Mouse (Mus musculus): Measurements from ENCODE around the gene Wdr63. TPM values are rescaled to one million over a fixed set of nuclear protein-coding genes. Genes with fewer than 3 reads are reported as not detected.
A peak's percentile ranks its signal among the peaks of the same experiment; 100 is the strongest.

Wdr63 gene
- polyA plus RNA-seq, 1 experiment from 2014 or later, result not detected

GRCm38 (mm10) chr3:146122125-146122420 is 14.1 kb upstream of the Wdr63 start:
- no peak overlapping the region for H3K27ac ChIP-seq
- H3K4me3 ChIP-seq (replicated peaks), result no peak overlapping the region; the same call in 1 of the 2 replicates

GRCm38 (mm10) chr3:146121310-146122124 is 13.6 kb upstream of the Wdr63 start:
- Histone ChIP-seq H3K27ac (peak overlapping the region; percentile 59), H3K9me3 (no peaks in the 10 kb centered on the region)

More at GRCm38 (mm10) chr3:146122125-146122420, 14.1 kb upstream of the Wdr63 start:
- Histone ChIP-seq H3K4me2 (peak overlapping the region; percentile 53), H3K36me3 (no peaks in the 10 kb centered on the region), H3K9ac (replicated peaks) (0 out of 2 replicates have a peak overlapping the region, but pooled peaks have one; percentile 47), H3K9me3 (no peaks in the 10 kb centered on the region), H3K4me1 (replicated peaks) (peaks cover 21% of the 10 kb centered on the region), H3K27me3 (peaks cover 15% of the 10 kb centered on the region)
- WGBS, result 40% methylated on average over 3 of the region's 3 CpGs
- ATAC-seq (ENCODE audit: insufficient number of reproducible peaks, insufficient read depth, low FRiP score, low TSS enrichment, low read depth), result no peak

GRCm38 (mm10) chr3:146117997-146118457 is 10.1 kb upstream of the Wdr63 start:
- no peak overlapping the region for H3K27ac ChIP-seq
- peaks cover 22% of the 10 kb centered on the region for H3K4me1 ChIP-seq (replicated peaks)
- no peak for ATAC-seq (ENCODE audit: insufficient number of reproducible peaks, insufficient read depth, low FRiP score, low TSS enrichment, low read depth)
- H3K36me3 ChIP-seq, result no peaks in the 10 kb centered on the region
- H3K9me3 ChIP-seq, result no peaks in the 10 kb centered on the region
- no peak overlapping the region for H3K4me3 ChIP-seq (replicated peaks)
- H3K9ac ChIP-seq (replicated peaks), result no peak overlapping the region
- 60% methylated on average over 9 of the region's 9 CpGs for WGBS
- H3K4me2 ChIP-seq, result peak overlapping the region; percentile 67
- peaks cover 23% of the 10 kb centered on the region for H3K27me3 ChIP-seq

More at GRCm38 (mm10) chr3:146121310-146122124, 13.6 kb upstream of the Wdr63 start:
- Histone ChIP-seq H3K36me3 (no peaks in the 10 kb centered on the region), H3K4me2 (peak overlapping the region; percentile 53), H3K9ac (replicated peaks) (peak overlapping the region; percentile 47), H3K4me1 (replicated peaks) (peaks cover 22% of the 10 kb centered on the region), H3K4me3 (replicated peaks) (peak overlapping the region; percentile 26), H3K27me3 (peaks cover 20% of the 10 kb centered on the region)
- no peak for ATAC-seq (ENCODE audit: insufficient number of reproducible peaks, insufficient read depth, low FRiP score, low TSS enrichment, low read depth)
- WGBS, result 9% methylated on average over 25 of the region's 25 CpGs

- peak within 1 kb of the TSS; percentile 47 for H3K9ac ChIP-seq (replicated peaks)
- 9% methylated on average over 35 of the region's 35 CpGs for WGBS
These were observed 9.5 kb upstream of the Wdr63 start, which contains the start of gene Mcoln3 for GRCm38 (mm10) chr3:146117258-146117996. Gene Mcoln3 (plus strand): TSS chr3:146117450.

GRCm38 (mm10) chr3:146110916-146111315 is 3.0 kb upstream of the Wdr63 start:
- H3K9ac ChIP-seq (replicated peaks), result no peak overlapping the region
- no peak overlapping the region for H3K4me3 ChIP-seq (replicated peaks)
- WGBS, result 79% methylated on average over 6 of the region's 6 CpGs
- no peak overlapping the region for H3K27ac ChIP-seq
- no peak overlapping the region for H3K4me2 ChIP-seq
- H3K27me3 ChIP-seq, result peaks cover 9% of the 10 kb centered on the region; the same call in 1 of the 2 replicates
- H3K36me3 ChIP-seq, result no peaks in the 10 kb centered on the region
- no peak for ATAC-seq (ENCODE audit: insufficient number of reproducible peaks, insufficient read depth, low FRiP score, low TSS enrichment, low read depth)
- H3K9me3 ChIP-seq, result peaks cover 5% of the 10 kb centered on the region; the same call in 1 of the 2 replicates
- H3K4me1 ChIP-seq (replicated peaks), result no peaks in the 10 kb centered on the region

More at GRCm38 (mm10) chr3:146117258-146117996, 9.5 kb upstream of the Wdr63 start, which contains the start of gene Mcoln3:
- no peak for ATAC-seq (ENCODE audit: insufficient number of reproducible peaks, insufficient read depth, low FRiP score, low TSS enrichment, low read depth)
- peak within 1 kb of the TSS; percentile 67 for H3K4me2 ChIP-seq
- H3K27me3 ChIP-seq, result peaks cover 23% of the 10 kb centered on the region
- H3K9me3 ChIP-seq, result no peaks in the 10 kb centered on the region
- peak within 1 kb of the TSS; percentile 36 for H3K4me3 ChIP-seq (replicated peaks)
- no peaks in the 10 kb centered on the region for H3K36me3 ChIP-seq
- H3K27ac ChIP-seq, result no peak within 1 kb of the TSS
- peaks cover 22% of the 10 kb centered on the region for H3K4me1 ChIP-seq (replicated peaks)

GRCm38 (mm10) chr3:146110358-146110757 is 2.4 kb upstream of the Wdr63 start:
- H3K9ac ChIP-seq (replicated peaks), result no peak overlapping the region
- no peaks in the 10 kb centered on the region for H3K4me1 ChIP-seq (replicated peaks)
- peaks cover 5% of the 10 kb centered on the region; the same call in 1 of the 2 replicates for H3K9me3 ChIP-seq
- 68% methylated on average over 2 of the region's 2 CpGs for WGBS
- peaks cover 9% of the 10 kb centered on the region; the same call in 1 of the 2 replicates for H3K27me3 ChIP-seq
- no peak for ATAC-seq (ENCODE audit: insufficient number of reproducible peaks, insufficient read depth, low FRiP score, low TSS enrichment, low read depth)
- no peak overlapping the region for H3K4me2 ChIP-seq
- H3K4me3 ChIP-seq (replicated peaks), result no peak overlapping the region
- H3K27ac ChIP-seq, result no peak overlapping the region
- no peaks in the 10 kb centered on the region for H3K36me3 ChIP-seq

- H3K4me3 ChIP-seq (replicated peaks), result no peak overlapping the region
- WGBS, result 74% methylated on average over 2 of the region's 2 CpGs
- no peak overlapping the region for H3K27ac ChIP-seq
- no peaks in the 10 kb centered on the region for H3K4me1 ChIP-seq (replicated peaks)
- H3K9me3 ChIP-seq, result peaks cover 5% of the 10 kb centered on the region; the same call in 1 of the 2 replicates
- no peak for ATAC-seq (ENCODE audit: insufficient number of reproducible peaks, insufficient read depth, low FRiP score, low TSS enrichment, low read depth)
- H3K36me3 ChIP-seq, result no peaks in the 10 kb centered on the region
- no peak overlapping the region for H3K4me2 ChIP-seq
- H3K9ac ChIP-seq (replicated peaks), result no peak overlapping the region
- H3K27me3 ChIP-seq, result peaks cover 9% of the 10 kb centered on the region; the same call in 1 of the 2 replicates
These were observed 1.0 kb upstream of the Wdr63 start for GRCm38 (mm10) chr3:146108945-146109344.

GRCm38 (mm10) chr3:146107116-146107849 is 647 bp downstream of the Wdr63 start:
- Histone ChIP-seq H3K9ac (replicated peaks) (0 out of 2 replicates have a peak overlapping the region, but pooled peaks have one; percentile 3), H3K4me1 (replicated peaks) (no peaks in the 10 kb centered on the region), H3K9me3 (peaks cover 5% of the 10 kb centered on the region; the same call in 1 of the 2 replicates), H3K27me3 (peaks cover 9% of the 10 kb centered on the region; the same call in 1 of the 2 replicates), H3K4me2 (peak overlapping the region; percentile 85), H3K27ac (no peak overlapping the region), H3K36me3 (no peaks in the 10 kb centered on the region), H3K4me3 (replicated peaks) (peak overlapping the region; percentile 43)
- WGBS, result 5% methylated on average over 18 of the region's 18 CpGs
- ATAC-seq (ENCODE audit: insufficient number of reproducible peaks, insufficient read depth, low FRiP score, low TSS enrichment, low read depth), result peak; percentile 32; the same call in 1 of the 2 replicates

GRCm38 (mm10) chr3:146102049-146102448 is 5.9 kb downstream of the Wdr63 start:
- H3K4me2 ChIP-seq, result no peak overlapping the region
- H3K27me3 ChIP-seq, result no peaks in the 10 kb centered on the region
- H3K9me3 ChIP-seq, result peaks cover 5% of the 10 kb centered on the region; the same call in 1 of the 2 replicates
- no peak overlapping the region for H3K9ac ChIP-seq (replicated peaks)
- no peak for ATAC-seq (ENCODE audit: insufficient number of reproducible peaks, insufficient read depth, low FRiP score, low TSS enrichment, low read depth)
- WGBS, result 57% methylated on average over 6 of the region's 6 CpGs
- no peak overlapping the region for H3K4me3 ChIP-seq (replicated peaks)
- no peak overlapping the region for H3K27ac ChIP-seq
- no peaks in the 10 kb centered on the region for H3K36me3 ChIP-seq
- no peaks in the 10 kb centered on the region for H3K4me1 ChIP-seq (replicated peaks)

GRCm38 (mm10) chr3:146099925-146100324 is 8.0 kb downstream of the Wdr63 start:
- H3K36me3 ChIP-seq, result no peaks in the 10 kb centered on the region
- H3K4me3 ChIP-seq (replicated peaks), result no peak overlapping the region
- ATAC-seq (ENCODE audit: insufficient number of reproducible peaks, insufficient read depth, low FRiP score, low TSS enrichment, low read depth), result no peak
- no peaks in the 10 kb centered on the region for H3K4me1 ChIP-seq (replicated peaks)
- H3K4me2 ChIP-seq, result no peak overlapping the region
- no peak overlapping the region for H3K27ac ChIP-seq
- no peaks in the 10 kb centered on the region for H3K9me3 ChIP-seq
- H3K27me3 ChIP-seq, result no peaks in the 10 kb centered on the region
- H3K9ac ChIP-seq (replicated peaks), result no peak overlapping the region

Data from limb, embryonic 12.5 days (tissue).